Mouse (Mus musculus) limb, embryonic 14.5 days (tissue): ENCODE data around the gene Fars2. TPM values are rescaled to one million over a fixed set of nuclear protein-coding genes. Genes with fewer than 3 reads are reported as not detected.

Experiments used
- ATAC-seq: fragments of 200-750 bp; cut with Nextera tagmentation; 2 replicates; pipeline ENCODE4 v1.8.0; 2017; ENCODE audit warnings: low read depth, moderate number of reproducible peaks, moderate TSS enrichment; ENCODE audit not compliant: low FRiP score
- DNase-seq: peaks from one replicate; pipeline ENCODE4 v3.0.0-alpha.2; 2015; ENCODE audit warnings: low spot score
- H3K27ac ChIP-seq: fragments of 300-500 bp; sonication (generic); replicated peaks from 2 replicates; pipeline ENCODE4 v1.5.1; 2014; ENCODE audit warnings: low read depth, mild to moderate bottlenecking, low read length, moderate library complexity, mixed read lengths
- H3K27me3 ChIP-seq: fragments of 300-500 bp; sonication (generic); 2 replicates; pipeline ENCODE4 v1.6.1; 2014; ENCODE audit warnings: low read length, mixed read lengths; ENCODE audit not compliant: control insufficient read depth, insufficient read depth
- H3K36me3 ChIP-seq: fragments of 300-500 bp; sonication (generic); 2 replicates; pipeline ENCODE4 v1.6.1; 2014; ENCODE audit warnings: mild to moderate bottlenecking, low read length, moderate library complexity, mixed read lengths; ENCODE audit not compliant: control insufficient read depth, insufficient read depth
- H3K4me1 ChIP-seq: fragments of 300-500 bp; sonication (generic); 2 replicates; pipeline ENCODE4 v1.6.1; 2014; ENCODE audit warnings: antibody characterized with exemption, low read length, mixed read lengths; ENCODE audit not compliant: control insufficient read depth, insufficient read depth
- H3K4me2 ChIP-seq: fragments of 300-500 bp; sonication (generic); replicated peaks from 2 replicates; pipeline ENCODE4 v1.6.1; 2014; ENCODE audit warnings: low read depth, mild to moderate bottlenecking, low read length, moderate library complexity; ENCODE audit not compliant: severe bottlenecking
- H3K4me3 ChIP-seq: fragments of 300-500 bp; sonication (generic); replicated peaks from 2 replicates; pipeline ENCODE4 v1.5.1; 2014; ENCODE audit warnings: low read length
- H3K9ac ChIP-seq: fragments of 300-500 bp; sonication (generic); 2 replicates; pipeline ENCODE4 v1.6.1; 2014; ENCODE audit warnings: mild to moderate bottlenecking, low read depth, low read length, moderate library complexity; ENCODE audit not compliant: severe bottlenecking
- H3K9me3 ChIP-seq: fragments of 300-500 bp; sonication (generic); 2 replicates; pipeline ENCODE4 v1.6.1; 2016; ENCODE audit warnings: low read length; ENCODE audit not compliant: control insufficient read depth
- POLR2A ChIP-seq: fragments of 200-500 bp; IDR thresholded peaks from 2 replicates; pipeline ENCODE4 v1.8.0; 2012; ENCODE audit warnings: inconsistent platforms, mild to moderate bottlenecking, moderate library complexity, borderline replicate concordance; ENCODE audit not compliant: insufficient read depth, insufficient read length; ENCODE audit errors: extremely low read depth
- WGBS: fragments of 180-500 bp; shearing (Covaris S2); extraction: QIAGEN DNeasy Blood & Tissue Kit; methylation state at CpG from one replicate; pipeline ENCODE4 v1.1.7; 2014; 5-methylcytosine and 5-hydroxymethylcytosine counted together
- polyA plus RNA-seq, 2 experiments: library from polyadenylated mRNA; depleted of rRNA in 1 of 2; stranded (reverse) in 1 of 2; unstranded in 1 of 2; fragments of >200 nt; fragmentation: Nextera tagmentation in 1 of 2; extraction: Ambion mirVana in 1 of 2; gene quantifications; 2 replicates each; pipeline versions ENCODE4 v1.2.1 to v1.2.3; 2012 to 2014

Fars2 gene
- polyA plus RNA-seq, 2 experiments, result 27.6 to 35.2 TPM

- Histone ChIP-seq H3K27ac (no peak overlapping the region), H3K27me3 (no peaks in the 10 kb centered on the region), H3K36me3 (no peaks in the 10 kb centered on the region), H3K4me1 (no peaks in the 10 kb centered on the region; the same call in 1 of the 2 replicates), H3K9me3 (no peaks in the 10 kb centered on the region), H3K4me3 (no peak overlapping the region), H3K9ac (no peak overlapping the region), H3K4me2 (no peak overlapping the region)
- DNase-seq (no peak), ATAC-seq (no peak)
- WGBS, result 78% methylated on average over 5 of the region's 5 CpGs
- TF ChIP-seq POLR2A, result no peak
Observed at GRCm38 (mm10) chr13:36140247-36141016, 23.2 kb downstream of the Fars2 start.

GRCm38 (mm10) chr13:36145601-36146000, 28.4 kb downstream of the Fars2 start:
- TF ChIP-seq POLR2A, result no peak
- no peaks in the 10 kb centered on the region for H3K4me1 ChIP-seq
- WGBS, result 70% methylated on average over 1 of the region's 1 CpGs
- H3K4me2 ChIP-seq, result no peak overlapping the region
- H3K27ac ChIP-seq, result no peak overlapping the region
- DNase-seq (no peak), ATAC-seq (no peak)
- H3K4me3 ChIP-seq, result no peak overlapping the region
- no peaks in the 10 kb centered on the region for H3K9me3 ChIP-seq
- H3K36me3 ChIP-seq, result no peaks in the 10 kb centered on the region
- no peaks in the 10 kb centered on the region for H3K27me3 ChIP-seq
- no peak overlapping the region for H3K9ac ChIP-seq

DNA sequence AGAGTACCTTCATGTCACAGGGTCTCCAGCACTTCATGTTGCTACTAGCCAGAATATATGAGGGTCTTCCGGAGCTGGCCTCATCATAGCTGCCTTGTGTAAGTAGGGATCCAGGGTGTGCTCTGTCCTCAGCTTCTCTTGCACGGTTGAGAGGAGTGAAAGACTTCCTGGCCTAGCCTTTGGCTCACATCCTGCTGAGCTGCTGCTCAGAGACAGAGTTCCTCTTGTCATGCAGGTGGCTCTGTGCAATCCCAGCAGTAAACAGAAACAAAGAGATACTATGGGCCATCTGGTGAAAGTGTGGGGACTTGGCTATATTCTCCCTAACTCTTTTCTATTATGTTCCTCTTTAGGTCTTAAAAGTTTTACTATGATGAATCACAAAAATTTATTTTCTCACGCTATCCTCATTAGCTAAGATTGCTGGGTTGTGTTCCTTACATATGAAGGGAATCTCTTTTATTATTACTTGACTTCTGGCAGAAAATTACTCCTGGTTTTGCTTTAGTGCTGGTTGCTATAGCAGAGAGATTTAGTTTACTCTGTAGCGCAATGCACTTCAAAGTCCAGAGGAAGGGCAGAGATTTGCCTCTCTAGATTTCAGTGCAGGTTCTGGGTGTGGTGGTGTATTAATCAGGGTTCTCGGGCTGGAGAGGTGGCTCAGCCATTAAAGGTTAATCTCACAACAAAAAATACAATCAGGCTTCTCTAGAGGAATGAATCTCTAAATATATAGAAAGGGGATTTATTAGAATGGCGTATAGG, 32.1 kb downstream of the Fars2 start:
- 0 out of 2 replicates have a peak, but pooled peaks cover 8% of the 10 kb centered on the region for H3K4me1 ChIP-seq
- no peak for DNase-seq
- H3K27ac ChIP-seq, result no peak overlapping the region
- no peaks in the 10 kb centered on the region for H3K27me3 ChIP-seq
- H3K9me3 ChIP-seq, result no peaks in the 10 kb centered on the region
- H3K4me2 ChIP-seq, result no peak overlapping the region
- no peak for TF ChIP-seq POLR2A
- H3K9ac ChIP-seq, result no peak overlapping the region
- no peak for ATAC-seq
- 59% methylated on average over 6 of the region's 6 CpGs for WGBS
- no peaks in the 10 kb centered on the region for H3K36me3 ChIP-seq
- H3K4me3 ChIP-seq, result no peak overlapping the region

DNA sequence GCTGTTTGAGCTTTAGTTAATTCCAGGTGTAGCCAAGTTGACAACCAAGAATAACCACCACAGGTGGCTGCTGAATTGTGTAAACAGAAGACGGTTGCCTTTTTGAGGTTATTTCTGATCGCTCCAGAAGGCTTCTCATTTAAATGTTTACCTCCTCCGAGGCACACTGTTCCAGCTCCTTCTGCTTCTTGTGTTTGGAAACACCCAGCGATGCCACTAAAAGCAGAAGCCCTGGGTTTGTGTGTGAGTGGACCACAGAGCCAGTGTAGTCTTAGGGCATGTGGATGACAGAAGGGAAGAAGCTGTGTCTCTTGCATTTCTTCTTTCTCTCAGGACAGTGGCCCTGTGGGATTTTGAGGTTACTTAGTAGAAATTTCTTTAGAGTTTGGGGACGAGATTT, 33.1 kb downstream of the Fars2 start:
- Histone ChIP-seq H3K4me1 (0 out of 2 replicates have a peak, but pooled peaks cover 8% of the 10 kb centered on the region), H3K27ac (no peak overlapping the region), H3K36me3 (no peaks in the 10 kb centered on the region), H3K9ac (no peak overlapping the region), H3K27me3 (no peaks in the 10 kb centered on the region), H3K4me2 (no peak overlapping the region), H3K9me3 (no peaks in the 10 kb centered on the region), H3K4me3 (no peak overlapping the region)
- DNase-seq, result no peak
- ATAC-seq, result no peak
- 49% methylated on average over 5 of the region's 5 CpGs for WGBS
- no peak for TF ChIP-seq POLR2A

- Histone ChIP-seq H3K27me3 (no peaks in the 10 kb centered on the region), H3K9ac (no peak overlapping the region), H3K9me3 (no peaks in the 10 kb centered on the region), H3K4me1 (0 out of 2 replicates have a peak, but pooled peaks cover 8% of the 10 kb centered on the region), H3K27ac (no peak overlapping the region), H3K4me3 (no peak overlapping the region), H3K4me2 (no peak overlapping the region), H3K36me3 (no peaks in the 10 kb centered on the region; the same call in 1 of the 2 replicates)
- TF ChIP-seq POLR2A, result no peak
- ATAC-seq (no peak), DNase-seq (no peak)
- 67% methylated on average over 5 of the region's 5 CpGs for WGBS
Observed at GRCm38 (mm10) chr13:36152728-36153498, 35.7 kb downstream of the Fars2 start.
